Mouse (Mus musculus) limb, embryonic 12.5 days (tissue): ENCODE measurements around the gene Gfm2. TPM values are rescaled to one million over a fixed set of nuclear protein-coding genes. Genes with fewer than 3 reads are reported as not detected.

Source experiments
- ATAC-seq: fragments of 200-750 bp; cut with Nextera tagmentation; 2 replicates; pipeline ENCODE4 v1.8.0; 2017; ENCODE audit warnings: low read depth, moderate TSS enrichment; ENCODE audit not compliant: insufficient number of reproducible peaks, insufficient read depth, low FRiP score, low TSS enrichment
- H3K27ac ChIP-seq: fragments of 300-500 bp; sonication (generic); 2 replicates; pipeline ENCODE4 v1.5.1; 2016; ENCODE audit warnings: mild to moderate bottlenecking, moderate library complexity
- H3K27me3 ChIP-seq: fragments of 300-500 bp; sonication (generic); 2 replicates; pipeline ENCODE4 v1.6.1; 2016; ENCODE audit warnings: mild to moderate bottlenecking, moderate library complexity
- H3K36me3 ChIP-seq: fragments of 300-500 bp; sonication (generic); 2 replicates; pipeline ENCODE4 v1.6.1; 2016; ENCODE audit warnings: mild to moderate bottlenecking, moderate library complexity
- H3K4me1 ChIP-seq: fragments of 300-500 bp; sonication (generic); replicated peaks from 2 replicates; pipeline ENCODE4 v1.6.1; 2016
- H3K4me2 ChIP-seq: fragments of 300-500 bp; sonication (generic); 2 replicates; pipeline ENCODE4 v1.6.1; 2016; ENCODE audit warnings: mild to moderate bottlenecking, moderate library complexity
- H3K4me3 ChIP-seq: fragments of 300-500 bp; sonication (generic); replicated peaks from 2 replicates; pipeline ENCODE4 v1.5.1; 2016; ENCODE audit warnings: mild to moderate bottlenecking
- H3K9ac ChIP-seq: fragments of 300-500 bp; sonication (generic); replicated peaks from 2 replicates; pipeline ENCODE4 v1.6.1; 2016; ENCODE audit warnings: mild to moderate bottlenecking, moderate library complexity
- H3K9me3 ChIP-seq: fragments of 300-500 bp; sonication (generic); 2 replicates; pipeline ENCODE4 v1.6.1; 2016; ENCODE audit warnings: mild to moderate bottlenecking, moderate library complexity
- WGBS: fragments of 180-500 bp; shearing (Covaris S2); methylation state at CpG from one replicate; pipeline ENCODE4 v1.1.7; 2016; 5-methylcytosine and 5-hydroxymethylcytosine counted together
- polyA plus RNA-seq: library from polyadenylated mRNA; unstranded; fragments of >200 nt; fragmentation: Nextera tagmentation; extraction: Ambion mirVana; gene quantifications from 2 replicates; pipeline ENCODE4 v1.2.1, GENCODE M21; 2016

Gene Gfm2
- polyA plus RNA-seq, 1 experiment from 2014 or later = 39.3 TPM

DNA sequence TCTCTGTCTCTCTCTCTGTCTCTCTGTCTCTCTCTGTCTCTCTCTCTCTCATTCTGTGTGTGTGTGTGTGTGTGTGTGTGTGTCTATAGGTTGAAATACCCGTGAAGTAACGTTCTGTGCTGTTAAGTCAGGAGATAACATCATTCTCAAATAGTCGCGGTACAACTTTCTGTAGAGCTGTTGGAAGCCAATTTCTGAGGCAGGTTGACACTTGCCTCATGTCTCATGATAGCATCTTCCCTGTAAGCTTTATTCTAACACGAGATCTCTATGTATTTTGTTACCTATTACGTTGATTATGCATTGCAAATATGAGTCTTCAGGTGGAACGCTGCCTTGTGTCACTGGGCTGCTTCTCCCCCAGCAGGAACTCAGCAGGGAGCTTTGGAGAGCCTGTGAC lies 4.6 kb downstream of the Gfm2 start:
- H3K27me3 ChIP-seq = no peaks in the 10 kb centered on the region
- peaks cover 35% of the 10 kb centered on the region for H3K36me3 ChIP-seq
- H3K9me3 ChIP-seq = no peaks in the 10 kb centered on the region
- peaks cover 6% of the 10 kb centered on the region; the same call in 1 of the 2 replicates for H3K4me1 ChIP-seq
- no peak overlapping the region for H3K4me2 ChIP-seq
- no peak overlapping the region for H3K9ac ChIP-seq
- H3K4me3 ChIP-seq = no peak overlapping the region
- H3K27ac ChIP-seq = no peak overlapping the region
- 84% methylated on average over 7 of the region's 7 CpGs for WGBS
- ATAC-seq = no peak

DNA sequence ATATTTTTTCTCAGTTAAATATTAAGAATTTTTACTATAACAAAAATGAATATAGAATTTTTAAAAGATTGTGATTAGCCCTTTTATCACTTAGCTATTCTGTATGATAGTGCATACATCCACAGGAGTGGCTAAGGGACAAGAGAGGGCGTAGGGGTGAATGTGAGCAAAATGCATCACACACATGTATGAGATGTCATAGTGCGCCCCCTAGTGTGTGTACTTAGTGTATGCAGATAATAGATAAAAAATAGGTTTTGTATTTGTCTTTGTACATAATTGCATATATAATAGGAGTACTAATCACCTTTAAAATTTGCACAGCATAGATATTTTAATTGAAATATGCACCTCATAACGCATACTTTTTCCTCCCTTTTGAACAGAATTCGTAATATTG lies 8.1 kb downstream of the Gfm2 start:
- H3K4me3 ChIP-seq = no peak overlapping the region

DNA sequence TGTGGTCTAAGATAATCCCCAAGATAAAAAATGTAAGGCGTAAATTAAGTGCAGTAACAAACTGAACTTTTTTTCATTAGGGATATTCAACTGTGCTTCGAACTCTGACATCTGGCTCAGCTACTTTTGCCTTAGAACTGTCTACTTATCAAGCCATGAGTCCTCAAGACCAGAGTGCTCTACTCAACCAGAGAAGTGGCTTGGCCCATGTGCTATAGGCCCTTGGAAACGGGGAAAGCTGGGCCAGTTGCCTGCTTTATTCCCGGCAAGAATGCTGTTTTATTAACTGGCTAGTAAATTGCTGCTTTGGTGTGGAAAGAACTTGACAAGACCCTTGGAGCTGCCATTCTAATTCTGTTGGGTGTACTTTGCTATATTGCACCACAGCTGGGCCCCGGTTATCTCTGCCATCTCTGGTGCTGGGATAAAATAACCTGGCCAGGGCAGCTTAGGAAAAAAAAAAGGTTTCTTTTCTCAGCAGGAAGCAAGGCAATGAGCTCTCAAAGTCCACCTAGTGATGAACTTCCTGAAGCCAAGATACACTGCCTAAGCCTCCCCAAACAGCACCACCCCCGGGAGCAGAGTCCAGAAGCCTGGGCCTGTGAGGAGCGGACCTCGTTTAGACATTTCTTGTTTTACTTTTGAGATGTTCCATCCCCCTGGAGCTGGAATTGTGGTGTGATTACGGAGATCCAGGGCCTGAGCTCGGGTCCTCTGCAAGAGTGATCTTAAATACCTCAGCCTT lies 38.0 kb downstream of the Gfm2 start:
- no peaks in the 10 kb centered on the region for H3K9me3 ChIP-seq
- no peaks in the 10 kb centered on the region for H3K27me3 ChIP-seq
- no peaks in the 10 kb centered on the region for H3K4me1 ChIP-seq
- no peak overlapping the region for H3K27ac ChIP-seq
- 80% methylated on average over 10 of the region's 10 CpGs for WGBS
- no peak overlapping the region for H3K4me3 ChIP-seq
- no peak for ATAC-seq
- H3K9ac ChIP-seq = no peak overlapping the region
- no peak overlapping the region for H3K4me2 ChIP-seq
- peaks cover 90% of the 10 kb centered on the region for H3K36me3 ChIP-seq

More for the DNA sequence above, 8.1 kb downstream of the Gfm2 start:
- H3K36me3 ChIP-seq = peaks cover 66% of the 10 kb centered on the region
- no peak for ATAC-seq
- H3K9ac ChIP-seq = no peak overlapping the region
- no peaks in the 10 kb centered on the region for H3K9me3 ChIP-seq
- no peak overlapping the region for H3K27ac ChIP-seq
- no peaks in the 10 kb centered on the region for H3K27me3 ChIP-seq
- H3K4me1 ChIP-seq = no peaks in the 10 kb centered on the region
- no peak overlapping the region for H3K4me2 ChIP-seq
- 60% methylated on average over 4 of the region's 4 CpGs for WGBS

DNA sequence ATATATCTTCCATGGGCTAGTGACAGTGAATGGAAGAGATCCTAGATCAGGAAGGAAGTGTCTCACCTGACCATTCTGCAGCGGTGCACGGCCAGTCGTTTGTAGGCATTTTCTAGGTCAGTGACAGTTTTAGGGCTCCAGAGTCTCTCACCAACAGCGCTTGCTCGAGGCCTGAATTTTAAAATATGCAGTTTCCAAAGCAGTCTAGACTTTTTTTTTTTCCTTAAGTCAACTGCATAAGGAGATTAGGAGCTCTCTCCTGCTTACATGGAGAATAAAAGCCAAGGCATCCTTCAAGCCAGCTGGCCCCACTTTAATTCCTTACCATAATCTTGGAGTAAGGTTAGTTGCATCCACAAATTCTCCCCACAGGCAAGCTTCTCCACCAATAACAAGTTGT lies 39.0 kb downstream of the Gfm2 start:
- H3K4me3 ChIP-seq = no peak overlapping the region
- 87% methylated on average over 5 of the region's 5 CpGs for WGBS
- H3K4me1 ChIP-seq = no peaks in the 10 kb centered on the region
- H3K9me3 ChIP-seq = no peaks in the 10 kb centered on the region
- H3K36me3 ChIP-seq = peaks cover 90% of the 10 kb centered on the region
- no peak overlapping the region for H3K27ac ChIP-seq
- no peak overlapping the region for H3K9ac ChIP-seq
- no peak for ATAC-seq
- H3K27me3 ChIP-seq = no peaks in the 10 kb centered on the region
- no peak overlapping the region for H3K4me2 ChIP-seq

DNA sequence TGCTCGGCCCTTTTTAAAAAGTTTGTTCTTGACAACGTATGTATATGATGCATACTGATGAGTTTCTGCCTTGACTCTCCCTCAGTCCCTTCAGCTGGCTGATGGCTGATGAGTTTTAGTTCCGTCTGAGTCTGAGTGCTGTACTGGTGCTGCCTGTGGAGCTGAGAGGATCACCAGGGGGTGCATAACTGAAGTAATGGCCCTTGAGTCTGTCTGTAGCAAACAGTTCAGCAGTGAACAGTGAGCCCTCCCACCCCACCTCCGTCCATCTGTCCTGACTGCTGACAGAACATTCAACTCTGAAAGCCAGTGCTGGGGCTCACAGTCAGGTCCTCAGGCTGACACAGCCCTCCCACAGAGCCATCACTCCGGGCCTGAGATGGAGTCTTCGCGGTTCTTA lies 41.2 kb downstream of the Gfm2 start:
- ATAC-seq = no peak
- 84% methylated on average over 7 of the region's 7 CpGs for WGBS
- no peak overlapping the region for H3K4me2 ChIP-seq
- H3K9ac ChIP-seq = no peak overlapping the region
- H3K4me1 ChIP-seq = no peaks in the 10 kb centered on the region
- no peaks in the 10 kb centered on the region for H3K27me3 ChIP-seq
- H3K4me3 ChIP-seq = no peak overlapping the region
- H3K9me3 ChIP-seq = no peaks in the 10 kb centered on the region
- peaks cover 73% of the 10 kb centered on the region for H3K36me3 ChIP-seq
- no peak overlapping the region for H3K27ac ChIP-seq

DNA sequence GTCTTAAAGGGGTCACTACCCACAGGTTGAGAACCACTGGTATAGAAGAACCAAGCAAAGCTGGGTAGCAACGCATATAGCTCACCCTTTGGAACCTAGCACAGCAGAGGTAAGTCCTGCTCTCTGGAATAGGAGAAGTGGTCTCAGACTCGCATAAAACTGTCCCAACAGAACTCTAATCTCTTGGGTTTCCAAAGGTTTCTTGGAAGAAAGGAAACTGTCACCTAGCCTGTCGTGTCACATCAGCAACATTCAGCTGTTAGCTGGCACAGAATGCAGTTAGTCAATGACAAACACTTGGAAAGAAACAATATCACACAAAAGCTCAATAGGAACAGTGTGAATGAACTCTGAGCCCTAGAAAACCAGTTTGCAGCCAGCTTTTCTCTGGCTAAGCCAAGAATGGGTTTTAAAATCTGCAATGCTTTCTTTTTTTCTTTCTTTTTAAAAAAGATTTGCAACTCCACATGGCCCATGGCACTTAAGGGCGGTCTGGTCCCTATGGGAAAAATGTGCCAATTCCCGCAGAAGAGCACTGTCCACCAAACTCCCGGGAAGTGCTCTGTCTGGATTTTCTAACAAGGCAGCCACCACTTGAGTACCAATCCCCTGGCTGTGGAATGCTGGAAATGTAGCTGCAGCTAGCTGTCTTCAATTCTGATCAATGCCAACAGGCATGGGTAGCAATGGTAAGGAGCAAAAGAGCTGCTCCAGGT lies 42.5 kb downstream of the Gfm2 start:
- H3K9ac ChIP-seq = no peak overlapping the region
- no peak for ATAC-seq
- no peaks in the 10 kb centered on the region for H3K9me3 ChIP-seq
- no peak overlapping the region for H3K4me2 ChIP-seq
- no peaks in the 10 kb centered on the region for H3K27me3 ChIP-seq
- no peak overlapping the region for H3K27ac ChIP-seq
- no peaks in the 10 kb centered on the region for H3K4me1 ChIP-seq
- H3K36me3 ChIP-seq = peaks cover 63% of the 10 kb centered on the region
- WGBS = 81% methylated on average over 6 of the region's 6 CpGs
- H3K4me3 ChIP-seq = no peak overlapping the region

DNA sequence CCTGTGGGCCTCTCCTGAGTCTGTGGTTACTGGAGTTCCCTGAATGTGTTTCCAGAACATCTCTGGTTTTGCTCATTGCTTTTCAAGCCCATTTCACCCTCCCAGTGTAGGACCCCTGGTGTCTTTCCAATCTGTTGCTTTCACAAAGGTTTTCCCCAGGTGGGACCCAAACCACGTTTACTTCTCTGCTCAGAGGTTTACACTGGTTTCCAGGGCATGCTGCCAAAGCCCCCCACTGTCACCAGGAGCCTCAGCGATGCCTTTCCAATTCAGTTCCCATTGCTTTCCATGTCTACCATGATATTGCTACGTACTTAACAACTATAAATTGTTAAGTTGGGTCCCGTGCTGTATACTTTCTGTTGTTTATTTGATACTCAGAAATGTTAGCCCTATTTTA lies 45.1 kb downstream of the Gfm2 start:
- Histone ChIP-seq H3K27me3 (no peaks in the 10 kb centered on the region), H3K9me3 (no peaks in the 10 kb centered on the region), H3K4me2 (no peak overlapping the region), H3K36me3 (peaks cover 40% of the 10 kb centered on the region), H3K27ac (no peak overlapping the region), H3K4me3 (no peak overlapping the region), H3K4me1 (no peaks in the 10 kb centered on the region), H3K9ac (no peak overlapping the region)
- WGBS = 81% methylated on average over 4 of the region's 4 CpGs
- no peak for ATAC-seq

DNA sequence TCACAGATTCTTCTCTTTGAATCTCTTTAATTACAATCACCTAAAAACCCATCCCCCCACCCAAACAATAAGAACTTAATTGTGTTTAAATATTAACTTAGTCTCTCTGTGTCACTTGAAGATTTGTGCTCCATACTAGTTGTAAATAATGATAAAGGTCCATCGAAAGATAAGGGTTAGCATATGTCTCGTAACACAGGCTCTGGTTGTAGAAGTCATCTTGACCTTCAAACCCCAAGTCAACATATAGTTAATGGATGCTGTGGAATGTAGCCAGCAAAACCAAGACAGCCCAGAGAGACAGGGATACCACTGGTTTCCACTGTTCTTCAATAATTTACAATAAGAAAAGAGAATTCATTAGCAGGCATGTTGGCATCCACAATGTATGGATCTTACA lies 46.4 kb downstream of the Gfm2 start:
- no peak overlapping the region for H3K9ac ChIP-seq
- no peaks in the 10 kb centered on the region for H3K9me3 ChIP-seq
- WGBS = 93% methylated on average over 2 of the region's 2 CpGs
- no peaks in the 10 kb centered on the region for H3K4me1 ChIP-seq
- no peak for ATAC-seq
- H3K36me3 ChIP-seq = peaks cover 29% of the 10 kb centered on the region
- H3K4me2 ChIP-seq = no peak overlapping the region
- no peaks in the 10 kb centered on the region for H3K27me3 ChIP-seq
- H3K4me3 ChIP-seq = no peak overlapping the region
- H3K27ac ChIP-seq = no peak overlapping the region

DNA sequence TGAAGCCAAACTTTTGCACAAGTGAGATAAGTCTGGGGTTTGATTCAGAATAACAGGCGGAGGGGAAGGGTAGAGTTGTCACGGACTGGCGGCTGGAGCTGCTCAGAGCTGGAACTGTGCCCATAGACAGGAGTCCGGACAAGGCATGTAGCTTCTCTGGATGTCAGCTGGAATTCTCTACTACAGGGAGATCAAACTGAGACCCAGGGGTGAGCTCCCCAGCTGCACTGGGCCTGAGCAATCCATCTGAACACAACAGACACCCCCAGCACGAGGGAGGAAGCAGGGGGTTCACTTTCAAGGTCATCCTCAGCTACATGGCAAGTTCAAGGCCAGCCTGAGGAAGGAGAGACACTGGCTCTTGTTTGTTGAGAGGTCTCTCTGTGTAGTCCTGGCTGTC lies 46.9 kb downstream of the Gfm2 start:
- Histone ChIP-seq H3K9me3 (no peaks in the 10 kb centered on the region), H3K4me2 (no peak overlapping the region), H3K36me3 (peaks cover 25% of the 10 kb centered on the region), H3K9ac (no peak overlapping the region), H3K27me3 (no peaks in the 10 kb centered on the region), H3K4me1 (no peaks in the 10 kb centered on the region), H3K4me3 (no peak overlapping the region), H3K27ac (no peak overlapping the region)
- 88% methylated on average over 5 of the region's 5 CpGs for WGBS
- ATAC-seq = no peak

DNA sequence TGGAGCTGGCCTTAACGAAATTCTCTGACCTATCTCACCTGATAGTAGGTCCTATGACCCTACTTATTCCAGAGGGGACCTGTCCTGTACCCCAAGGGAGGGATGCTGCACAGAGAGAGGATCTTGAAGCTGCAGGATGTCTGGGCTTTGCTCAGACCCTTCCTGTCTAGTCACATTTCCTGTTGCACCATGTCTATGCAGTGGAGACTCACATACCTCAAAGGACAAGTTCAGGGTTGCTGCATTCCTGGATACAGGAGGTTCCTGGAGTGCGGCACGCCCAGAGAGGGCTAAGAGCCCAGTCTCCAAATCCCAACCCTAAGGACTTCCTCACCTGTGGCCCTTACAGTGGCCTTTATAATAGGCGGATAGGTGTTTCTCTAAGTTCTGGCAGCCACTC lies 48.6 kb downstream of the Gfm2 start:
- Histone ChIP-seq H3K9ac (no peak overlapping the region), H3K27ac (no peak overlapping the region), H3K27me3 (no peaks in the 10 kb centered on the region), H3K4me3 (no peak overlapping the region), H3K4me2 (no peak overlapping the region), H3K36me3 (peaks cover 8% of the 10 kb centered on the region; the same call in 1 of the 2 replicates), H3K9me3 (no peaks in the 10 kb centered on the region), H3K4me1 (no peaks in the 10 kb centered on the region)
- 83% methylated on average over 4 of the region's 4 CpGs for WGBS
- ATAC-seq = no peak

DNA sequence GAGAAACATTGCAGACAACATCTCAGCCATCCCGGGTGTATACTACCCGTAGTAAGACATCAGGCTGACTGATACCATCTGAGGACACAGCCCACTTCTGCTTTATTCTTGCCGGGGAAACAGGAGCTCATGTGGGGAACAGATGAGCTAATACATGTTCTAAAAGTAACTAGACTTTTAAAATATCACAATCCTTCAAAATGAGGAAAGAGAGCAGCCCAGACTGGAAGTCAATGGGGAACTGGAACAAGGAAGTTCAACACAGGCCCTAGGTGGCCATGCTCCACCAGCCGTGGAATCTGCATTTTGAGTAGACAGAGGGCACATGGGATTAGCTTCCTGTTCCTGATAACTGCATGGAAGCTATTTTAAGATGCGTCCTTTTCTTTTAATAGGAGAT lies 50.0 kb downstream of the Gfm2 start:
- Histone ChIP-seq H3K36me3 (peaks cover 6% of the 10 kb centered on the region; the same call in 1 of the 2 replicates), H3K27me3 (no peaks in the 10 kb centered on the region), H3K9me3 (no peaks in the 10 kb centered on the region), H3K9ac (no peak overlapping the region), H3K27ac (no peak overlapping the region), H3K4me1 (no peaks in the 10 kb centered on the region), H3K4me2 (no peak overlapping the region), H3K4me3 (no peak overlapping the region)
- WGBS = 90% methylated on average over 5 of the region's 5 CpGs
- ATAC-seq = no peak
